Mouse (Mus musculus) kidney, embryonic 15.5 days (tissue): ENCODE measurements at regions not wholly inside any gene's neighbourhood (a gene's known extent, or its start where the extent isn't known, plus 50 kb on each side); places are given as distances from the start of the nearest gene placed in this dataset.

Experiments used
- ATAC-seq: fragments of 200-750 bp; cut with Nextera tagmentation; replicated peaks from 2 replicates; pipeline ENCODE4 v1.8.0; 2017; ENCODE audit warnings: moderate TSS enrichment; ENCODE audit not compliant: low FRiP score
- H3K27ac ChIP-seq: fragments of 300-500 bp; sonication (generic); 2 replicates; pipeline ENCODE4 v1.5.1; 2015; ENCODE audit warnings: mild to moderate bottlenecking, inconsistent platforms
- H3K27me3 ChIP-seq: fragments of 300-500 bp; sonication (generic); 2 replicates; pipeline ENCODE4 v1.6.1; 2015; ENCODE audit warnings: inconsistent platforms
- H3K36me3 ChIP-seq: fragments of 300-500 bp; sonication (generic); 2 replicates; pipeline ENCODE4 v1.6.1; 2015; ENCODE audit warnings: inconsistent platforms
- H3K4me1 ChIP-seq: fragments of 300-500 bp; sonication (generic); 2 replicates; pipeline ENCODE4 v1.6.1; 2015; ENCODE audit warnings: inconsistent platforms
- H3K4me2 ChIP-seq: fragments of 300-500 bp; sonication (generic); 2 replicates; pipeline ENCODE4 v1.6.1; 2015; ENCODE audit warnings: moderate library complexity, mild to moderate bottlenecking, inconsistent platforms
- H3K4me3 ChIP-seq: fragments of 300-500 bp; sonication (generic); replicated peaks from 2 replicates; pipeline ENCODE4 v1.5.1; 2015; ENCODE audit warnings: mild to moderate bottlenecking, inconsistent platforms
- H3K9ac ChIP-seq: fragments of 300-500 bp; sonication (generic); 2 replicates; pipeline ENCODE4 v1.6.1; 2015; ENCODE audit warnings: mild to moderate bottlenecking, inconsistent platforms
- H3K9me3 ChIP-seq: fragments of 300-500 bp; sonication (generic); replicated peaks from 2 replicates; pipeline ENCODE4 v1.6.1; 2016; ENCODE audit warnings: inconsistent platforms
- WGBS: fragments of 180-500 bp; shearing (Covaris S2); methylation state at CpG from one replicate; pipeline ENCODE4 v1.1.7; 2015; ENCODE audit warnings: mixed read lengths; 5-methylcytosine and 5-hydroxymethylcytosine counted together

DNA sequence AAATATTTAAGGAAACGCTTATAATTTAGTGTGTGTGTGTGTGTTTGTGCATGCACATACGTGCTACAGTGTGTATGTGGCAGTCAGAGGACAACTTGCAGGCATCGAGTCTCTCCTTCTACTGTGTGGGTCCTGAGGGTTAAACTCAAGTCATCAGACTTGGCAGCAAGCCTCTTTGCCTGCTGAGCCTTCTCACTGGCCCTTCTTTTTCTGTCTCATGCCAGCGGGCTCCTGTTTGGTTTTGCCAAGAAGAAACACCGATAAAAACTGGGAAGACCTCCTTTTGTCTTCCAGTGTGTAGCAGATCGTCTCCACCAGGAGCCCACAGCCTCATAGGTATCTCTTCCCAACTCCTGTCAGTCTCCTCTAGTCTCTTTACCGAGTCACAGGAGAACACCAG, 81.9 kb upstream of the Rbpj start:
- H3K9ac ChIP-seq = no peak overlapping the region
- H3K27ac ChIP-seq = no peak overlapping the region
- no peak for ATAC-seq
- 0 out of 2 replicates have a peak, but pooled peaks cover 5% of the 10 kb centered on the region for H3K27me3 ChIP-seq
- H3K9me3 ChIP-seq = no peaks in the 10 kb centered on the region
- WGBS = 94% methylated on average over 7 of the region's 7 CpGs
- H3K4me2 ChIP-seq = no peak overlapping the region
- no peak overlapping the region for H3K4me3 ChIP-seq
- H3K4me1 ChIP-seq = peaks cover 11% of the 10 kb centered on the region; the same call in 1 of the 2 replicates
- H3K36me3 ChIP-seq = no peaks in the 10 kb centered on the region

DNA sequence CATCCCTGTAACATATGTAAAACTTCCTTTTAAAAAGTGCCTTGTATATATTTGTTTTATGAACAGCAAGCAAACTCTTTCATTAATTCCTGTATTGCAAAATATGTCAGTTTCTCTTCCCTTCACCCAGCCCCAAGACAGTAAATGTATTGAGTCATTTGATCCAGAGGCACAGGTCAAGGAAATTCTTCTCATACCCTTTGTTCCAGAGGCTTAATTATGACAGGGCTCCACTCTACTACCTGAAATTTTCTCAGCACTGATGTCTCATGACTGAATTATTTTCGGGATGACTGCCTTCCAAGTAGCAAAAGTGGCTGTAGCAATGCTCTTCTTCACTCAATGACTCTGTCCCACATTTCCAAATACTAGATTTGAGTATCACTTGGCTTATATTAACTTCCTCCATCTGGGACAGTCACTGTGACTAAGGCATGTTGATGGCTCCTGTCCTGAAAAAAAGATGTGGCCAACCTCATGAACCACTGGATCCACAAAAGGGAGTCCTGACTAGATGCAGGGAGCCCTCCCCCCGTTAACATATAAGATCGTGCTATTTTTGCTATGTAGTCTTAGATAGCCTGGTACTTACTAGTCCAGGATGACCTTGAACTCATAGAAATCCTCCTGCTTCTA, 80.3 kb upstream of the Rbpj start:
- H3K36me3 ChIP-seq = no peaks in the 10 kb centered on the region
- H3K9ac ChIP-seq = no peak overlapping the region
- 0 out of 2 replicates have a peak, but pooled peaks cover 2% of the 10 kb centered on the region for H3K4me1 ChIP-seq
- 0 out of 2 replicates have a peak, but pooled peaks cover 5% of the 10 kb centered on the region for H3K27me3 ChIP-seq
- ATAC-seq = no peak
- no peak overlapping the region for H3K4me2 ChIP-seq
- no peaks in the 10 kb centered on the region for H3K9me3 ChIP-seq
- H3K4me3 ChIP-seq = no peak overlapping the region
- 91% methylated on average over 3 of the region's 3 CpGs for WGBS
- H3K27ac ChIP-seq = no peak overlapping the region

DNA sequence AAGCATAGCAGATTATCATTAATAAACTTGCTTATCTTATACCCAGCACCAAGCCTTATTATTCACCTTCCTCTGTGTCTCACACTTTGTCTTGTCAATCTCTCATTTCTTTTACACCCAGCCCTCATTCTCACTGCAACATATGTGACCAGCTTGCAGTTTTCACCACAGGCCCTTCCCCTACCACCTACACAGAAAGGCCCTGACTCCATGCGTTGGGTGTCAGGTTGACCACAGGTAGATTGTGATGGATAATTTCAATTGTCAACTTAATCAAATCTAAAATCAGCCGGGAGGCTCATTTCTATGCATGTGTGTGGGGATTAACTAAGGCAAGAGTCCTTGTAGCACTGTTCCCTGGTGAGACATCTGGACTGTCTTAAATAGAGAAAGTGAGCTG, 72.4 kb upstream of the Rbpj start:
- no peak overlapping the region for H3K9ac ChIP-seq
- H3K36me3 ChIP-seq = no peaks in the 10 kb centered on the region
- no peaks in the 10 kb centered on the region for H3K27me3 ChIP-seq
- H3K27ac ChIP-seq = no peak overlapping the region
- ATAC-seq = no peak
- H3K4me3 ChIP-seq = no peak overlapping the region
- WGBS = 87% methylated on average over 2 of the region's 2 CpGs
- no peaks in the 10 kb centered on the region for H3K9me3 ChIP-seq
- H3K4me2 ChIP-seq = no peak overlapping the region
- H3K4me1 ChIP-seq = no peaks in the 10 kb centered on the region

DNA sequence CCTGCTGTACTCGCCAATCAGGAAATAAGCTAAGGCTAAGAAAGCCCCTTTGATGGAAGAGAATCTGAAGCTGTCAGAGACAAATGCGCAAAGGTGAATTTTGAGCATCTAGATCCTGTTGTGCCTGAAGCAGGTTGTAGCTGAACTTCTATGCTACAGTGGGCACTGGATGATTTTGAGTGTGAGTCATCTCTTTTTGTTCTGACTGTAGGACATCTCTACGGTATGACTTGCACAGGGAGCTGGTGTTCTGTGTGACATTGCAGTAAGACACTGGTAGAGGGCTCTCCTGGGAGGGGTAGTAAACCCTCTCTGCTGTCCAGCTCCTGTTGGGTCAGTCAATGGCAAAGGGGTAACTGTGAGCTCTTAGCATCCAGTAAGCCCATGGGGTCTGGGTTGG, 71.4 kb upstream of the Rbpj start:
- Histone ChIP-seq H3K9ac (no peak overlapping the region), H3K27ac (no peak overlapping the region), H3K4me1 (no peaks in the 10 kb centered on the region), H3K9me3 (no peaks in the 10 kb centered on the region), H3K4me2 (no peak overlapping the region), H3K4me3 (no peak overlapping the region), H3K36me3 (no peaks in the 10 kb centered on the region), H3K27me3 (no peaks in the 10 kb centered on the region)
- 83% methylated on average over 3 of the region's 3 CpGs for WGBS
- ATAC-seq = no peak

DNA sequence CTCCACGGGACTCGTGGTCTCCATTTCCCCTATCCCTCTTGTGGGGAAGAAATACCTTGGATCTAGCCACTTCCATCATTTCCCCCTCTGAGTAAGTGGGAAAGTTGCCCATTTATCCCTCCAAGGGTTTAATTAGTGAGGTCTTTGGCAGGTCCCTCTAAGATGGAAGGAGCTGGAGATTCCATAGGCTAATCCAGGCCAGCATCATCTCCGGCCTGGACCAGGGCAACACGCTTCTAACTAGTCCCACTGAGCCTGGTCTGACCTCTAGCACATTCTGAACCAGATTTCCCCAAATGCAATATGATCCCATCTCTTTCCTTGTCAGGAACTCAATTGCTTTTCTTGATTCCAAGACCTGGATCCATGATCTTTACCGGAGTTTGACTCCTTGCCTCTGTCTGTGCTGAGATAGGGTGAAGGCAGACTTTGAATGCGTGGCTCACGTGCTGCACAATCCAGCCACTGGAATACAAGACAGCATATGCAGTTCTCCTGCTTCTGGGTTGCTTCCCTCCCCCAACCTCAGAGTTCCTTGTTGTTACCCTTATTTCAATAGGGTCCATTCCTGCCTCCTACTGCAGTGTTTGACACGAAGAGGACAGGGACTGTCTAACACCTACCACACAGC, 67.4 kb upstream of the Rbpj start:
- no peak overlapping the region for H3K4me3 ChIP-seq
- H3K4me1 ChIP-seq = no peaks in the 10 kb centered on the region
- H3K9ac ChIP-seq = no peak overlapping the region
- WGBS = 91% methylated on average over 8 of the region's 8 CpGs
- H3K27ac ChIP-seq = no peak overlapping the region
- no peak for ATAC-seq
- H3K36me3 ChIP-seq = no peaks in the 10 kb centered on the region
- no peaks in the 10 kb centered on the region for H3K9me3 ChIP-seq
- no peak overlapping the region for H3K4me2 ChIP-seq
- H3K27me3 ChIP-seq = no peaks in the 10 kb centered on the region

DNA sequence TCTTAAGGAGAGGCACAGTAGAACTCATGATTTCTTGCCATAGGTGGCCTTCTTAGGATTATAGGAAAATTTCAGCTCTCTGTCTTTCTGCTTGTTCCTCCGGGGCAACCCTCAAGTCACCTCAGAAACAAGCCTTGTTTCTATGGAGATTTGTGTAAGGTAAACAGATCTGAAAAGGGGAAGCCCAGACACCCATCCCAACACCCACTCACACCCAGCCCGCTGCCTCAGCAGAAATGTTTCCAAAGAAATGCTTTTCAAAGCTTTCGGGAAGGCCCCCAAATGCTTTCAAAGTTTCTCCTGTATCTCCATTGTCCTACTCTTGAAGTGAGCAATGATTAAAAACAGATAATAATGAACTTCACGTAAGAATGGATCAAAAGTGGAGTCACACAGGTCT, 64.9 kb upstream of the Rbpj start:
- Histone ChIP-seq H3K36me3 (no peaks in the 10 kb centered on the region), H3K4me3 (no peak overlapping the region), H3K9ac (no peak overlapping the region), H3K9me3 (no peaks in the 10 kb centered on the region), H3K27me3 (no peaks in the 10 kb centered on the region), H3K4me2 (no peak overlapping the region), H3K27ac (no peak overlapping the region), H3K4me1 (no peaks in the 10 kb centered on the region)
- WGBS = 83% methylated on average over 4 of the region's 4 CpGs
- ATAC-seq = no peak

DNA sequence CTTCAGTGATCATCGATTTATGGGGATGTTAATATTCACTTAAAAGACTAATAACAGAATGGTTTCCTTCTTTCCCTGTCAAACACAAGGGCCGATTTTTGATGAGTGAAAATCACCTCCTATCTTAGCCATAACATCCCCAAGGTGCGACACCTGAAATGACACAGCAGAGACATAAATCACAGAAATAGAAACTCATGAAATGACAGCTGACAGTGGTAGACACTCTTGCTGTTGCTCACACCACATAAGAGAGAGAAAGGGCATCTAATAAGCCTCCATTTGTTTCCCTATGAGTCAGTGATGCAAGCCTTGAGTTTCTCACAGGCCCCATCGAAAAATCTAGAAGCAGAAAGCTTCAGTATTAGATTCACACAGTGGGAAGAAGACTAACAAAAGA, 63.9 kb upstream of the Rbpj start:
- ATAC-seq = no peak
- H3K9me3 ChIP-seq = no peaks in the 10 kb centered on the region
- no peak overlapping the region for H3K4me3 ChIP-seq
- H3K9ac ChIP-seq = no peak overlapping the region
- H3K27me3 ChIP-seq = no peaks in the 10 kb centered on the region
- H3K4me2 ChIP-seq = no peak overlapping the region
- H3K27ac ChIP-seq = no peak overlapping the region
- no peaks in the 10 kb centered on the region for H3K4me1 ChIP-seq
- H3K36me3 ChIP-seq = no peaks in the 10 kb centered on the region
- WGBS = 94% methylated on average over 4 of the region's 4 CpGs

DNA sequence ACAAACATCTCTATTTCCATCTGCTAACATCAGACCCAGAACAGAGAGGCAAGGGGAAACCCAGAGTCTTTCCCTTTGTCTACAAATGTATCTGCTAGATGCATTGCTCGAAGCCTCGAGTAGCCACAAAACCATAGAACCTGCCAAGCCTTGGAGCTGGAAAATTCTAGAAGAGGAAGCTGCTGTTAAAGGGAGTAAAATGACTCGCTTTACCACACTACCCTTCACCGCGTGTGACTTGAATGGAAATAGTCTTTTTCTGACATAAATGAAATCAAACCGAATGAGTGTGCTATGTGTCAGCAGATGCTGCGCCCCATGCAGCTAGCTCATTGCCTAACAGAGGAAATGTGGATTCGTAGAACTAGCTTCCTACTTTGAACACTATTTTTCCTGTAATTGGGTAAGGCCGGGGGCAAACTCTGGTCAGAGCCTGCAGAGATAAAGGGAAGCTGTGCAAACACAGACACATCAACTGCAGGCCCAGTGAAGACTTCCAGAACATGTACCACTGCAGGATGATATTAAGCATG, 63.3 kb upstream of the Rbpj start:
- Histone ChIP-seq H3K4me1 (no peaks in the 10 kb centered on the region), H3K4me2 (no peak overlapping the region), H3K9me3 (no peaks in the 10 kb centered on the region), H3K4me3 (no peak overlapping the region), H3K9ac (no peak overlapping the region), H3K36me3 (no peaks in the 10 kb centered on the region), H3K27me3 (no peaks in the 10 kb centered on the region), H3K27ac (no peak overlapping the region)
- no peak for ATAC-seq
- WGBS = 78% methylated on average over 9 of the region's 9 CpGs

DNA sequence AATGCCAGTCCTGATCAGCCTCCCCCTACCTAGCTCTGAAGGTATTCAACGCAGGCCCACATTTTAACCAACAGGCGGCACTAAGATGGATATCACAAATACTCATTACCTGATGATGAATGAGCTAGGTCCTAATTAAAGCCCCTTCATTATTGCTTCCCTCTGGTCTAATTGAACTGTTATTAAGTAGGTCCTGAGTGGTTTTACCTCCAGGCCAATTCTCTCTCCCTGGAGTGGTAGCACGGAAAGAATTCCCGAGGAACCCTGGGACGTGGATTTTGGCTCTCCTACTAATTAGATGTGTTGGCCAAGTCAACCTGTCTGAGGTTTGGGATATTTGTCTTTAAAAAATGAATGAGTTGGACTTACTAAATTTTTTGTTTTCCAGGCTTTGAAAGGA, 60.0 kb upstream of the Rbpj start:
- Histone ChIP-seq H3K36me3 (no peaks in the 10 kb centered on the region), H3K9ac (no peak overlapping the region), H3K27ac (no peak overlapping the region), H3K4me1 (no peaks in the 10 kb centered on the region), H3K4me3 (no peak overlapping the region), H3K4me2 (no peak overlapping the region), H3K9me3 (no peaks in the 10 kb centered on the region), H3K27me3 (no peaks in the 10 kb centered on the region)
- ATAC-seq = no peak
- 73% methylated on average over 5 of the region's 5 CpGs for WGBS

DNA sequence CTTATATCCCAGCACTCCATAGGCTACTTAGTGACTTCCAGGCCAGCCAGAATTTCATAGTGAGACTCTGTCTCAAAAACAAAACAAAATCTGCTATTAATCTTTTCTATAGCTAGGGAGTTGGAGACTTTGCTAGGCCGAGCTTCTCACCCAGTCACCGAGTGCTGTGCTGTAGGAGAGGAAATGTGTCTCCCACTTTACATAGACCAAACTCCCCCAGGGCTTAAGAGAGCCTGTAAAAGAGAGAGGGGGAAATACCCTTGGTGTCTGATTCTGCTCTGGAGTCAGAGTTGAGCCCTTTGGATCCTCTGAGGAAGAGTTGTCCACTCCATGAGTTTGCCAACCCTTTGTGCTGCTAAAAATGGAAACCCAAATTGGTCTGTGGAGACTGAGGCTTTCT, 58.3 kb upstream of the Rbpj start:
- no peak overlapping the region for H3K27ac ChIP-seq
- no peak for ATAC-seq
- H3K36me3 ChIP-seq = no peaks in the 10 kb centered on the region
- H3K9ac ChIP-seq = no peak overlapping the region
- WGBS = 69% methylated on average over 2 of the region's 2 CpGs
- H3K4me2 ChIP-seq = no peak overlapping the region
- H3K4me3 ChIP-seq = no peak overlapping the region
- no peaks in the 10 kb centered on the region for H3K9me3 ChIP-seq
- H3K4me1 ChIP-seq = no peaks in the 10 kb centered on the region
- H3K27me3 ChIP-seq = no peaks in the 10 kb centered on the region

DNA sequence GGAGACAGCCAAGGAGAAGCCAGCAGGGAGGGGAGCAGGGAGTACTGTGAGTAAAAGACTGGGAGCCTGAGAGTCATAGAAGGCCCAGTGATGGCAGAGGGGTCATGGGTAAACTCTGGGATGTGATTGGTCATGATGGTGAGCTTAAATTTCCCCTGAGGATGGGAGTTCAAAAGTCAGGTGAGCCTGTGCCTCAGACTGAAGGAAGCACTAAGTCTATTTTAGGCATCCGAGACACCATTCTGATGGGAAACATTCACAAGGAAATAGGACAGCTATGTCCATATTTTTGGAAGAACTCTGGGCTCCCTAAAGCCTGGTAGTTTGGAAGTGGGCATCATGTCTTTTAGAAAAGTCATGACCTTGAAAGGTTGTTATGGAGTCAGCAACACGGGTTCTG, 57.7 kb upstream of the Rbpj start:
- H3K36me3 ChIP-seq = no peaks in the 10 kb centered on the region

DNA sequence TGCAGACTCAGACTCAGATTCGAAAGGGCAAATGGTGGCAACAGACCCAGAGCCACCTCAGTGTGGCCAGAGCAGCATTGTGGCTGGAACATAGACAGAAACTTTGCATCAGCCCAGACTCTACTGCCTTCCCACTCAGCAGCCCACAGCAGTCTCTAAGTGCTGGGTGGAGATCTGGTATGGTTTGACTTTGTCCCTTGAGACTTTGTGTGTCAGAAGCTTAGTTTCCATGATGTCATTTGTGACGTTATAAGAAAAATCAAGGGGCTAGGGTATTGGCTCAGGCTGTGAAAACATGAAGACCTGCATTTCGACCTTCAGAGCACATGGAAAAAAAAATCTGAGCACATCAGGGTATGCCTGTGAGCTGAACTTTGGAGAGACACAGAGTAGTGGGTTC, 56.2 kb upstream of the Rbpj start:
- Histone ChIP-seq H3K27ac (no peak overlapping the region), H3K4me3 (no peak overlapping the region), H3K4me2 (no peak overlapping the region), H3K27me3 (no peaks in the 10 kb centered on the region), H3K36me3 (no peaks in the 10 kb centered on the region), H3K9ac (no peak overlapping the region), H3K4me1 (no peaks in the 10 kb centered on the region), H3K9me3 (no peaks in the 10 kb centered on the region)
- no peak for ATAC-seq
- 74% methylated on average over 3 of the region's 3 CpGs for WGBS

More for the DNA sequence above, 57.7 kb upstream of the Rbpj start:
- H3K4me3 ChIP-seq = no peak overlapping the region
- H3K27ac ChIP-seq = no peak overlapping the region
- H3K4me1 ChIP-seq = no peaks in the 10 kb centered on the region
- no peaks in the 10 kb centered on the region for H3K9me3 ChIP-seq
- H3K27me3 ChIP-seq = no peaks in the 10 kb centered on the region
- WGBS = 86% methylated on average over 2 of the region's 2 CpGs
- no peak for ATAC-seq
- H3K4me2 ChIP-seq = no peak overlapping the region
- H3K9ac ChIP-seq = no peak overlapping the region
